Mouse (Mus musculus): ENCODE measurements at regions not wholly inside any gene's neighbourhood (a gene's known extent, or its start where the extent isn't known, plus 50 kb on each side); places are given as distances from the start of the nearest gene placed in this dataset.

- no peak for TF ChIP-seq POLR2A (IDR thresholded peaks at IDR 0.05; ENCODE audit: insufficient read depth, low read length)
- TF ChIP-seq CTCF (IDR thresholded peaks at IDR 0.05; ENCODE audit: low read depth, low read length), result no peak
- TF ChIP-seq EP300 (IDR thresholded peaks at IDR 0.05; ENCODE audit: insufficient read depth, low read depth, low read length), result no peak
These were observed 312.5 kb downstream of the Gsdmc2 start for GRCm38 (mm10) chr15:63532337-63533055.
